Mouse (Mus musculus) MEL (cell line): ENCODE measurements at regions not wholly inside any gene's neighbourhood (a gene's known extent, or its start where the extent isn't known, plus 50 kb on each side); places are given as distances from the start of the nearest gene placed in this dataset.

ENCODE experiments used
- CHD1 ChIP-seq: IDR thresholded peaks from 2 replicates; pipeline ENCODE4 v1.6.1; 2012; ENCODE audit warnings: low read depth, mild to moderate bottlenecking, inconsistent platforms, low read length, improper control_type of control experiment
- EP300 ChIP-seq, 2 experiments: IDR thresholded peaks; 2 replicates each; pipeline ENCODE4 v1.6.1; 2011; ENCODE audit warnings: improper control_type of control experiment in 2 of 2, low read length in 2 of 2, low read depth in 1 of 2, mild to moderate bottlenecking in 1 of 2
- POLR2A ChIP-seq, 2 experiments: IDR thresholded peaks; 2 replicates each; pipeline ENCODE4 v1.6.1; 2011 to 2012; ENCODE audit warnings: low read length in 2 of 2, mild to moderate bottlenecking in 2 of 2, control low read depth in 1 of 2, improper control_type of control experiment in 1 of 2, low read depth in 1 of 2, moderate library complexity in 1 of 2; ENCODE audit not compliant: control insufficient read depth in 1 of 2, insufficient read depth in 1 of 2, poor library complexity in 1 of 2
- USF1 ChIP-seq: IDR thresholded peaks from 2 replicates; pipeline ENCODE4 v1.6.1; 2014; ENCODE audit warnings: low read depth, mild to moderate bottlenecking, inconsistent platforms, low read length, improper control_type of control experiment, moderate library complexity
- ZMIZ1 ChIP-seq: IDR thresholded peaks from 2 replicates; pipeline ENCODE4 v1.6.1; 2012; ENCODE audit warnings: low read depth, mild to moderate bottlenecking, inconsistent platforms, low read length, improper control_type of control experiment, moderate library complexity
- ZNF384 ChIP-seq: IDR thresholded peaks from 2 replicates; pipeline ENCODE4 v1.6.1; 2012; ENCODE audit warnings: low read depth, mild to moderate bottlenecking, inconsistent platforms, low read length, improper control_type of control experiment

GRCm38 (mm10) chr17:4212586-4212985, 516.5 kb upstream of the Nox3 start:
- TF ChIP-seq POLR2A (IDR thresholded peaks at IDR 0.05; ENCODE audit: control insufficient read depth in 1 of 2, insufficient read depth in 1 of 2, low read depth in 1 of 2, low read length in 2 of 2, poor library complexity in 1 of 2) (no peak), EP300 (IDR thresholded peaks at IDR 0.05; ENCODE audit: low read depth in 1 of 2, low read length in 2 of 2) (no peak), ZMIZ1 (no peak), USF1 (no peak), CHD1 (no peak), ZNF384 (no peak)
